Mouse (Mus musculus) gastrocnemius, postnatal 10 days (tissue): ENCODE measurements at regions not wholly inside any gene's neighbourhood (a gene's known extent, or its start where the extent isn't known, plus 50 kb on each side); places are given as distances from the start of the nearest gene placed in this dataset.

Source experiments
- DNase-seq: peaks from one replicate; pipeline ENCODE4 v3.0.0; 2021; ENCODE audit warnings: mixed read lengths

GRCm38 (mm10) chr11:26881635-26882034 lies 287.8 kb upstream of the Vrk2 start:
- no peak for DNase-seq
